Mouse (Mus musculus): ENCODE results near the gene Polr3f. TPM values are rescaled to one million over a fixed set of nuclear protein-coding genes. Genes with fewer than 3 reads are reported as not detected.

The Polr3f gene
- total RNA-seq (2023) = 38.0 TPM

GRCm38 (mm10) chr2:144526981-144527820 lies at the start of gene Polr3f, which contains the start of gene Dzank1:
Polr3f (plus strand) TSS chr2:144527718.
Dzank1 (minus strand) TSS chr2:144527414.

GRCm38 (mm10) chr2:144550529-144550928 lies 23.0 kb downstream of the Polr3f start, which contains the start of gene Rbbp9:
Rbbp9 (minus strand) TSS chr2:144550869.

GRCm38 (mm10) chr2:144555820-144556552 lies 28.5 kb downstream of the Polr3f start, which contains the start of gene Sec23b:
Sec23b (plus strand) TSS chr2:144556229.

Other genes with a start within 250 kb of the Polr3f start
- gene Ovol2, start 195.6 kb upstream of the Polr3f start, total RNA-seq (2023) = 1.2 TPM
- gene Kat14, start 158.7 kb upstream of the Polr3f start, total RNA-seq (2023) = 38.2 TPM
- 5.9 TPM for gene Pet117, start 158.7 kb upstream of the Polr3f start, total RNA-seq (2023)
- not detected for gene Dzank1, start 304 bp upstream of the Polr3f start, total RNA-seq (2023)
- 6.8 TPM for gene Rbbp9, start 23.2 kb downstream of the Polr3f start, total RNA-seq (2023)
- gene Sec23b, start 28.5 kb downstream of the Polr3f start, total RNA-seq (2023) = 59.4 TPM
- gene Smim26, start 66.3 kb downstream of the Polr3f start, total RNA-seq (2023) = 19.9 TPM
- 25.0 TPM for gene Dtd1, start 72.2 kb downstream of the Polr3f start, total RNA-seq (2023)